Mouse (Mus musculus): ENCODE measurements around the gene Saa3. TPM values are rescaled to one million over a fixed set of nuclear protein-coding genes. Genes with fewer than 3 reads are reported as not detected.
"Not testable (repeated sequence)": the region's sequence is repeated elsewhere in the genome, so short reads cannot be mapped to it uniquely, and the experiment has no call there.

The Saa3 gene
- polyA plus RNA-seq (2012), result not detected in 2 replicates

DNA sequence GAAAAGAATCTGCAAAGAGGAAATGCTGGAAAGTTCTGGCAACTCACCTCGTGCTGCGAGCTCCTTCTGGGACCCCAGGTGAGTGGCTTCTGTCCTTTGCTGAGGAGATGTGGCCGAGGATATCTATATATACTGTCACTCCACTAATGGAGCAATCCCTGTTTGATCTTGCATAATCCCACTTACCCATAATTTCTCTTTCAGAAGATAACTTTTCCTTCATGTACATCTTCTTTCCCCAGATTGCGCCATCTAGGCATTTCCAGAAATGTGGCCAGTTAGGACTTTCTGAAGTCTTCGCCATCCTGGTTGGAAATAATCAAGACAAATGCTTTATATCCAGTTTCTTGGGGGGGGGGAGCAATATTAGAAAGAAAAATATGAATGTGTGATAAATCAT, at the start of gene Saa3:
Saa3 (minus strand) TSS at position 101 of the 400 bp plus-strand sequence.
- no peak for TF ChIP-seq GATA1 (IDR thresholded peaks at IDR 0.05; ENCODE audit: low read length)

DNA sequence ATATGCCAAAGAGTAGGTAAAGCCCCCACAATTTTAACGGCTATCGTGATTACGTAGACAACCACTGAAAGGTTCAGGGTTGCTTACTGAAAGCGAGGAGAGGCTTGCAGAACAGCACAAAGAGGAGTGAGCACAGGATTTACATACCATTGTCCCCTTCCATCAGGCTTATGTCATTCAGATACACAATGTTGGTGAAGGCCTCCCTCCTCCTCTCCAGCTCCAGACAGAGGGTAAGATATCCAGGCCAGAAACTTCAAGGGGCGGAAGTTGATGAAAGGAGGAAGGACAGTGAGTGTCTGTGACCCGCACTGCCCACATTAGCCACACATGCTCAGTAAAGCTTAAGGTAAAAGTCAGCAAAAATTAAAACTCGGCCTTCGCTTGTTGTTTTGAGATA, 49.2 kb upstream of the Saa3 start:
- no peak for TF ChIP-seq GATA1 (IDR thresholded peaks at IDR 0.05; ENCODE audit: low read length)

DNA sequence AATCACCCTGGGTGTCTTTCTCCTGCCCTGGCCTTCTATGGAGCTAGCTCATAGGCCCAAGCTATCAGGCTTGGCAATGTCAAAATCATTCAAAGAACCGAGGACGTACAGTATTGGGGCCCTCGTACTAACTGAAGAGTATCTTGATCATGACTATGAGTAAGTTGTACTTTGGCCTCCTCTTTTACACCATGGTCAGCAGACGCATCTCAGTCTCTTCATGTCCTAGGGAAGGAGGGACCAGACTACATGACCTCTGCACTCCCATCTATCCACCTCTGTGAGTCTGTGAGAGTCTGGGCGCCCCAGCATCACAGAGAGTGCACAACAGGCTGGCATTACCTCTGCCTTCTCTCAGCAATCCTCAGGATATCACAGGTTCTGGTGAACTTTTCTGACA, 47.1 kb upstream of the Saa3 start:
- TF ChIP-seq GATA1 (IDR thresholded peaks at IDR 0.05; ENCODE audit: low read length), result no peak

DNA sequence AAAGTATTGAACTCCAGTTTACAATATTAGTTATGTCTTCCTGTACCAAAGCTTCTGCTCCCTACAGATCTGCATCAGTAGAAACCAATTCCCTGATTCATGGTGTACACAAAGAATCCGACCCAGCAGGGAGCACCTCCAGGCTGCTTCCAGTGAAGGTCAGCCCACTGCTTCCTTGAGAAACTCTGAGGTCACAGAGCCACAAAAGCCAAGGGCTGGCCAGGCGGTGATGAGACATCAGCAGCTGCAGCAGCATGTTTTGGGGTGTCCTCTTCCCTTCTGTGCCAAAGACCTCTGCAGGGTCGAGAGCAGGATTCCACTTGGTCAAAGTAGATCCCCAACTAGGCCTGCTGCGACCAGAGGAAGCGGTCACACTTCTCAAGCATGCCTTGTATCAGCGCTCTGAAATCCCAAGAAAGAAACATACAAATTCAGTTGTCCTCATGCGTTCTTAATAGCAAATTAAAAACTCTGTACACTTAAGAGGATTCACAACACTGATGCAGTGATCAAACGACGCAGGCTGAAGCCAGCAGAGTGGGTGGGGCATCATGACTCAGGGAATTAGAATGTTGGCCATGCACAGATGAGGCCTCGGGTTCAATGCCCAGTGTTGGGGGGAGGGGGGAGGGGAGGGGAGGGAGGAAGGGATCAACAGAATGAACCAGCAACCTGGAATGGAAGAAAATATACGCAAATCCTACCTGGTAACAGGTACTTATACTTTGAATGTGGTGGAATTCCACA, 45.7 kb upstream of the Saa3 start:
- no peak for TF ChIP-seq GATA1 (IDR thresholded peaks at IDR 0.05; ENCODE audit: low read length)

DNA sequence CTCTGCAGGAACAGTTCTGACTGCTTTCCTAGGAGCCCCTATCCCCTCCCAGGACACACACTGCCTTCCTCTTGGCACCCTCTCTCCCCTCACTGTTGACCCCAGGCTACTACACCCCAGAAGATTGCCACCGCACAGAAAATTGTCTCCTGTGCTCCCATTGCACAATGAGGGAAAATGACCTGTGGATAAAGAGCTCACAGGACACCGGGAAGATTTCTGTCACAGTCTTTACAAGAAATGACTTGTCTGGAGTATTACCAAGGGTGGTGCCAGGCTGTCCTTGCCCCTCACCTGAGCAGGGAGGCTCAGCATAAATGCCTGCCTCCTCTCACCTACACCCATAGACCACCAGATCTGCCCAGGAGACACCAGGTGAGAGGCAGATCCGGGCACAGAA, 36.0 kb upstream of the Saa3 start, which contains the start of gene Saa2:
Saa2 (plus strand) TSS at position 301 of the 400 bp plus-strand sequence.
- TF ChIP-seq GATA1 (IDR thresholded peaks at IDR 0.05; ENCODE audit: low read length), result no peak

- no peak for TF ChIP-seq GATA1 (IDR thresholded peaks at IDR 0.05; ENCODE audit: low read length)
Measured at GRCm38 (mm10) chr7:46748459-46748858, 33.0 kb upstream of the Saa3 start.

- no peak for TF ChIP-seq GATA1 (IDR thresholded peaks at IDR 0.05; ENCODE audit: low read length)
Measured at GRCm38 (mm10) chr7:46746381-46746780, 30.9 kb upstream of the Saa3 start.

DNA sequence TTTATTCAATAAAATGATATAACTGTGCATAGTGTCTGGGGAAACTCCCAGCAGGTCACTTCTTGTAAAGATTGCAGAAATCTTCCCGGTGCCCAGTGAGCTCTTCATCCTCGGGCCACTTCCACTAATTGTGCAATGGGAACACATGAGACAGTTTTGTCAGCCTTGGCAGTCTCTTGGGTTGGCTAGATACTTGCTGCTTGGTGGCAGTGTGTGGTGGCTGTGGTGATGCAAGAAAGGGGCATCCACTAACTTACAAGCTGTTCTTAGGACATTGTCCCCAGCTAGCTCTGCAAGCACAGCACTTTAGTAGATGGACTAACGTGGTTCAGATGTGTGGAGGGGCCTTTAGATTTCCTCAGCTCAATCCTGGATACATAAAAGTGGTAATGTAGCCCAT, 30.3 kb upstream of the Saa3 start:
- no peak for TF ChIP-seq GATA1 (IDR thresholded peaks at IDR 0.05; ENCODE audit: low read length)

- not testable (repeated sequence) for TF ChIP-seq GATA1 (IDR thresholded peaks at IDR 0.05; ENCODE audit: low read length)
Measured at GRCm38 (mm10) chr7:46742880-46743279, 27.4 kb upstream of the Saa3 start, which contains the start of gene Saa1. TSS of gene Saa1 (minus strand) at chr7:46742980.

GRCm38 (mm10) chr7:46738561-46739460, 23.3 kb upstream of the Saa3 start:
- no peak for TF ChIP-seq GATA1 (IDR thresholded peaks at IDR 0.05; ENCODE audit: low read length)

DNA sequence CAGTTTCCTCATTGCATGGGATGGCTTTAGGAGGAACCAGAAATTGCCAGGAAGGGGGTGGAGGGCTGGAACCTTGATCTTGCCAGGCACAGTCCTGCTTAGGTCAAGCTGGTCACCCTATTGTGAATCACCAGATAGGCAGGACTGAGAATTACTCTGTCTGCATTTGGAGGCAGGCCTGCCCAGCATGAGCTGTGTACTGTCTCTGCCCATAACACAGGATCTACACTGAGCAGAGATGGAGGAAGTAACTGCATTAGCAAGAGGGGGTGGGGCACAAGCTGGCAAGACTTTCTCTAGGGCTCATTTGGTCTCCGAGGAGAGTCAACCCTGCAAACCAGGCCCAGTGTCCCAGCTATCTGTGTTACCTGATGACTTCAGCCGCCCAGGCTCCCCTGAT, 19.5 kb upstream of the Saa3 start:
- no peak for TF ChIP-seq GATA1 (IDR thresholded peaks at IDR 0.05; ENCODE audit: low read length)

GRCm38 (mm10) chr7:46732458-46732857, 17.0 kb upstream of the Saa3 start, which contains the start of gene Saa4:
TSS of gene Saa4 (minus strand) at chr7:46732603.
- TF ChIP-seq GATA1 (IDR thresholded peaks at IDR 0.05; ENCODE audit: low read length), result no peak

- TF ChIP-seq GATA1 (IDR thresholded peaks at IDR 0.05; ENCODE audit: low read length), result no peak
Measured at GRCm38 (mm10) chr7:46727584-46727983, 12.1 kb upstream of the Saa3 start.

DNA sequence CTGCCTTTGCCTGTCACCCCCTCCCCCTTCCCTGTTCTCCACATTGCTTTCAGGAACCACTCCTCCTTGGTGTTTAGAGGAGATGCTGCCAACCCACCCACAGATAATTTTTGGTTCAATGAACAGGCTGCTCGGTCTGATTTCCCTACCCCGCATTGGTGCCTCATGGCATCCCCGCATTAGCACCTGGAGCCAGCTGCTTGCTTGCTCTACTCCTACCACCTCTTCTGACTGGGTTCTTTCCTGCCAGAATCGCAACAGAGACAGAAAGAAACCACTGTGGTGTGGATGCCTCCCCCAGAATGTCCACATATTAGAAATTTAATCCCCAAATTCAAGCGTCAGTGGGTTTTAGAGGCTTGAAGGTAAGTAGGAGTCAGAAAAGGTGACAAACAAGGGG, 8.9 kb upstream of the Saa3 start:
- TF ChIP-seq GATA1 (IDR thresholded peaks at IDR 0.05; ENCODE audit: low read length), result no peak

DNA sequence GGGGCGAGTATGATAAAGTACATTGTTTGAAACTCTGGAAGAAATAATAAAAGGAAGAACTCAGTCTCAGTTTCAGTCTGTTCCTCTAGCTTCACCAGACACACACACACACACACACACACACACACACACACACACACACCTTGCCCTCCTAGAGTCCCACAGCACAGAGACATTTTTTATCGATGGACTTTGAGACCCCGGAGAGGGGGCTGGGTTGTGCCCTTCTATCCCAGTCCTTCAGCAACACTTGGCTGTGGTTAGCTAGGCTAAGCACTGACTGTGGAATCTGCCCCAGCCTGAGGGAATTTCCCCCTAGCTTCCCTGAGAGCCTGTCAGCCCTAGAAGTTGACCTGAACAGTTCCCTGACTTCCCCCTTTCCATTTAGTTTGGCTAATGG, 8.3 kb upstream of the Saa3 start:
- no peak for TF ChIP-seq GATA1 (IDR thresholded peaks at IDR 0.05; ENCODE audit: low read length)

DNA sequence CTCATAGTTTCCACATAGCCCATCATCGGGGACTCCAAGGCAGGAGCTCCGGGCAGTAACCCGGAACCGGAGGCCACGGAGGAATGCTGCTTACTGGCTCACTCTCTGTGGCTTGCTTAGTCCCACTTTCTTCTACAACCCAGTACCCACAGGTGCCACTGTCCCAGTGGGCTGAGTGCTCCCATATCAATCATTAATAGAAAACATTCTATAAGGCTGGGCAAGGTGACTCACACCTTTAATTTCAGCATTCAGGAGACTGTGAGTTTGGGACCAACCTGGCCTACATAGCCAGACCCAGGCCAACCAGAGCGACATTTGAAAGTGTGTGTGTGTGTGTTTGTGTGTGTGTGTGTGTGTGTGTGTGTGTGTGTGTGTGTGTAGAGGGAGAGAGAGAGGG, 7.9 kb upstream of the Saa3 start:
- no peak for TF ChIP-seq GATA1 (IDR thresholded peaks at IDR 0.05; ENCODE audit: low read length)

Data from G1E-ER4 (cell line).